In the genomic region with DNA sequence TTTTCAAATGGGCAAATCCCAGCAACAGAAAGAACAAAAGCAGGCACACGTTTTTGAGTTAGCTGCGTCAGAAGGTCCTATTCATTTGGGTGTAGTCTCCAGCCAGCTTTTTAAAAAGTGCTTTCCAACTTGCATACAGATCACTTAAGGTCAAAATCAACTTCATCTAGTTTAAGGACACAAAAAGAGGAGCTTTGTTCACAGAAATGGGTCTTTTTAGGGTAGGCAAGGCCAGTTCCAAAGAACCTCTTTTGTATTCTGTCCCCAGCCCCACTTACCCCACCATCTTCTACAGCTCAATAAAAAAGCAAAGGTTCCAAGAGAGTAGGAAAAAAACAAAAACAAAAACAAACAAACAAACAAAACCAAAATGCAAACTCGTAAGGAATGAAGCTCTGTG, we compare ENCODE assay signal across 18 mouse cellular contexts. TPM values are rescaled to one million over a fixed set of nuclear protein-coding genes. Genes with fewer than 3 reads are reported as not detected.
"Had no signal": no experiment of that assay in that cellular context is flagged by ENCODE, and none has a peak within 500 bp of the region (broad histone marks: within the 10 kb centered on the region; RNA-seq: fewer than 3 reads in every experiment).

No protein-coding gene starts in this region.

- H3K27me3 ChIP-seq: kidney, embryonic 15.5 days; limb, embryonic 13.5 days; liver, embryonic 15.5 days; midbrain, embryonic 15.5 days had no signal

- H3K27ac ChIP-seq: kidney, embryonic 15.5 days; limb, embryonic 13.5 days; liver, embryonic 15.5 days had no signal

- H3K4me1 ChIP-seq: limb, embryonic 13.5 days; liver, embryonic 15.5 days; midbrain, embryonic 15.5 days had no signal

- H3K9me3 ChIP-seq: kidney, embryonic 15.5 days; limb, embryonic 13.5 days; liver, embryonic 15.5 days; midbrain, embryonic 15.5 days had no signal

- ATAC-seq: intestine, embryonic 16.5 days; lung, postnatal 0 days; midbrain, embryonic 15.5 days had no signal

- H3K4me3 ChIP-seq: kidney, embryonic 15.5 days; limb, embryonic 13.5 days; liver, embryonic 15.5 days; midbrain, embryonic 15.5 days had no signal

- H3K9ac ChIP-seq: kidney, embryonic 15.5 days; limb, embryonic 13.5 days; liver, embryonic 15.5 days; midbrain, embryonic 15.5 days had no signal

- H3K4me2 ChIP-seq: kidney, embryonic 15.5 days; limb, embryonic 13.5 days; liver, embryonic 15.5 days; midbrain, embryonic 15.5 days had no signal

- DNase-seq: kidney, adult 2 months; kidney, postnatal 14 days; lung, adult 2 months; lung, postnatal 36 days; retina, postnatal 1 day; right cerebral cortex, postnatal 4 days; spleen, adult 18-20 months; thymus, adult 2 months; thymus, postnatal 25 days had no signal

RNA-seq across cellular contexts. Expression of a gene that starts 32.3 kb away (rescaled TPM):
- total RNA-seq: liver, adult 2 months; megakaryocyte progenitor cell, adult 5-6 weeks; neutrophil, adult 5-6 weeks had no signal
- polyA plus RNA-seq: liver, adult 2 months had no signal
